Mouse (Mus musculus) limb, embryonic 11.5 days (tissue): ENCODE data around the gene Galr2. TPM values are rescaled to one million over a fixed set of nuclear protein-coding genes. Genes with fewer than 3 reads are reported as not detected.

Experiments used
- ATAC-seq: fragments of 200-750 bp; cut with Nextera tagmentation; 2 replicates; pipeline ENCODE4 v1.8.0; 2017; ENCODE audit warnings: low read depth; ENCODE audit not compliant: insufficient number of reproducible peaks, low FRiP score, low TSS enrichment
- DNase-seq: peaks from one replicate; pipeline ENCODE4 v3.0.0-alpha.2; 2015; ENCODE audit warnings: low spot score
- H3K27ac ChIP-seq: fragments of 300-500 bp; sonication (generic); replicated peaks from 2 replicates; pipeline ENCODE4 v1.5.1; 2014; ENCODE audit warnings: low read depth, mild to moderate bottlenecking, low read length
- H3K27me3 ChIP-seq: fragments of 300-500 bp; sonication (generic); 2 replicates; pipeline ENCODE4 v1.6.1; 2014; ENCODE audit warnings: mild to moderate bottlenecking, low read length, mixed read lengths; ENCODE audit not compliant: control insufficient read depth, insufficient read depth
- H3K36me3 ChIP-seq: fragments of 300-500 bp; sonication (generic); 2 replicates; pipeline ENCODE4 v1.6.1; 2014; ENCODE audit warnings: mild to moderate bottlenecking, low read length, moderate library complexity, mixed read lengths; ENCODE audit not compliant: control insufficient read depth, insufficient read depth
- H3K4me1 ChIP-seq: fragments of 300-500 bp; sonication (generic); 2 replicates; pipeline ENCODE4 v1.6.1; 2014; ENCODE audit warnings: low read length, mixed read lengths; ENCODE audit not compliant: control insufficient read depth, insufficient read depth
- H3K4me2 ChIP-seq: fragments of 300-500 bp; sonication (generic); 2 replicates; pipeline ENCODE4 v1.6.1; 2014; ENCODE audit warnings: low read depth, mild to moderate bottlenecking, moderate library complexity; ENCODE audit not compliant: severe bottlenecking
- H3K4me3 ChIP-seq: fragments of 300-500 bp; sonication (generic); 2 replicates; pipeline ENCODE4 v1.5.1; 2014; ENCODE audit warnings: low read depth, low read length
- H3K9ac ChIP-seq: fragments of 300-500 bp; sonication (generic); 2 replicates; pipeline ENCODE4 v1.6.1; 2014; ENCODE audit warnings: mild to moderate bottlenecking, low read length
- H3K9me3 ChIP-seq: fragments of 300-500 bp; sonication (generic); 2 replicates; pipeline ENCODE4 v1.6.1; 2016; ENCODE audit warnings: low read length; ENCODE audit not compliant: control insufficient read depth
- WGBS: fragments of 180-500 bp; shearing (Covaris S2); extraction: QIAGEN DNeasy Blood & Tissue Kit; methylation state at CpG from one replicate; pipeline ENCODE4 v1.1.7; 2014; 5-methylcytosine and 5-hydroxymethylcytosine counted together
- polyA plus RNA-seq: library from polyadenylated mRNA; unstranded; fragments of >200 nt; fragmentation: Nextera tagmentation; extraction: Ambion mirVana; gene quantifications from 2 replicates; pipeline ENCODE4 v1.2.1, GENCODE M21; 2014

The Galr2 gene
- polyA plus RNA-seq, 1 experiment from 2014 or later = 0.12 TPM

GRCm38 (mm10) chr11:116265352-116265751, 15.4 kb upstream of the Galr2 start:
- H3K9me3 ChIP-seq = no peaks in the 10 kb centered on the region
- no peak overlapping the region for H3K4me2 ChIP-seq
- 94% methylated on average over 11 of the region's 11 CpGs for WGBS

GRCm38 (mm10) chr11:116265850-116266249, 14.9 kb upstream of the Galr2 start:
- Histone ChIP-seq H3K36me3 (peaks cover 38% of the 10 kb centered on the region), H3K9me3 (no peaks in the 10 kb centered on the region), H3K4me1 (no peaks in the 10 kb centered on the region), H3K27ac (no peak overlapping the region), H3K27me3 (no peaks in the 10 kb centered on the region), H3K4me2 (no peak overlapping the region), H3K9ac (no peak overlapping the region), H3K4me3 (no peak overlapping the region)
- WGBS = 88% methylated on average over 4 of the region's 4 CpGs
- ATAC-seq = no peak
- no peak for DNase-seq

More at GRCm38 (mm10) chr11:116265352-116265751, 15.4 kb upstream of the Galr2 start:
- Histone ChIP-seq H3K27me3 (no peaks in the 10 kb centered on the region), H3K36me3 (peaks cover 41% of the 10 kb centered on the region), H3K27ac (no peak overlapping the region), H3K9ac (no peak overlapping the region), H3K4me1 (no peaks in the 10 kb centered on the region), H3K4me3 (no peak overlapping the region)
- no peak for ATAC-seq
- DNase-seq = no peak

- H3K27me3 ChIP-seq = no peaks in the 10 kb centered on the region
- peaks cover 30% of the 10 kb centered on the region for H3K36me3 ChIP-seq
- H3K4me2 ChIP-seq = no peak overlapping the region
- ATAC-seq (no peak), DNase-seq (no peak)
- H3K9ac ChIP-seq = no peak overlapping the region
- H3K9me3 ChIP-seq = no peaks in the 10 kb centered on the region
- 88% methylated on average over 8 of the region's 8 CpGs for WGBS
- H3K27ac ChIP-seq = no peak overlapping the region
- H3K4me3 ChIP-seq = no peak overlapping the region
- peaks cover 2% of the 10 kb centered on the region for H3K4me1 ChIP-seq
These were observed 13.1 kb upstream of the Galr2 start for GRCm38 (mm10) chr11:116267637-116268036.

GRCm38 (mm10) chr11:116268313-116268712, 12.4 kb upstream of the Galr2 start:
- Histone ChIP-seq H3K9me3 (no peaks in the 10 kb centered on the region), H3K4me2 (no peak overlapping the region), H3K36me3 (peaks cover 27% of the 10 kb centered on the region), H3K27me3 (no peaks in the 10 kb centered on the region), H3K4me1 (peaks cover 7% of the 10 kb centered on the region), H3K9ac (no peak overlapping the region), H3K4me3 (no peak overlapping the region), H3K27ac (no peak overlapping the region)
- WGBS = 94% methylated on average over 6 of the region's 6 CpGs
- DNase-seq (no peak), ATAC-seq (no peak)

GRCm38 (mm10) chr11:116269560-116269959, 11.2 kb upstream of the Galr2 start:
- no peak overlapping the region for H3K9ac ChIP-seq
- H3K4me3 ChIP-seq = no peak overlapping the region
- H3K4me1 ChIP-seq = peaks cover 8% of the 10 kb centered on the region
- no peaks in the 10 kb centered on the region for H3K27me3 ChIP-seq
- ATAC-seq (no peak), DNase-seq (no peak)
- 96% methylated on average over 8 of the region's 8 CpGs for WGBS
- no peaks in the 10 kb centered on the region for H3K9me3 ChIP-seq
- peaks cover 20% of the 10 kb centered on the region for H3K36me3 ChIP-seq
- H3K4me2 ChIP-seq = no peak overlapping the region
- H3K27ac ChIP-seq = no peak overlapping the region

- ATAC-seq = no peak
- Histone ChIP-seq H3K27ac (no peak overlapping the region), H3K4me1 (peaks cover 10% of the 10 kb centered on the region), H3K4me3 (peak overlapping the region; percentile 97), H3K9ac (peak overlapping the region; percentile 83), H3K27me3 (no peaks in the 10 kb centered on the region), H3K4me2 (peak overlapping the region; percentile 75), H3K9me3 (no peaks in the 10 kb centered on the region), H3K36me3 (peaks cover 8% of the 10 kb centered on the region)
- WGBS = 56% methylated on average over 12 of the region's 12 CpGs
- no peak for DNase-seq
These were observed 7.9 kb upstream of the Galr2 start for GRCm38 (mm10) chr11:116272589-116273468.

GRCm38 (mm10) chr11:116273469-116274044, 7.2 kb upstream of the Galr2 start:
- no peak overlapping the region; the same call in 1 of the 2 replicates for H3K27ac ChIP-seq
- peak overlapping the region; percentile 97 for H3K4me3 ChIP-seq
- peaks cover 4% of the 10 kb centered on the region for H3K36me3 ChIP-seq
- H3K4me2 ChIP-seq = peak overlapping the region; percentile 75
- peak; percentile 31; the same call in 1 of the 2 replicates for ATAC-seq
- H3K4me1 ChIP-seq = peaks cover 10% of the 10 kb centered on the region
- H3K27me3 ChIP-seq = no peaks in the 10 kb centered on the region
- no peaks in the 10 kb centered on the region for H3K9me3 ChIP-seq
- no peak for DNase-seq
- under 1% methylated on average over 39 of the region's 39 CpGs for WGBS
- peak overlapping the region; percentile 83 for H3K9ac ChIP-seq

GRCm38 (mm10) chr11:116274045-116274666, 6.6 kb upstream of the Galr2 start, which contains the start of gene Srp68:
TSS of gene Srp68 (minus strand) at chr11:116274217.
- Histone ChIP-seq H3K9me3 (no peaks in the 10 kb centered on the region), H3K4me3 (peak within 1 kb of the TSS; percentile 97), H3K36me3 (peaks cover 4% of the 10 kb centered on the region), H3K27me3 (no peaks in the 10 kb centered on the region), H3K4me2 (peak within 1 kb of the TSS; percentile 75), H3K4me1 (peaks cover 10% of the 10 kb centered on the region), H3K9ac (peak within 1 kb of the TSS; percentile 83), H3K27ac (peak within 1 kb of the TSS; percentile 73; the same call in 1 of the 2 replicates)
- peak; percentile 93 for ATAC-seq
- peak; percentile 95 for DNase-seq
- 5% methylated on average over 32 of the region's 32 CpGs for WGBS
